Mouse (Mus musculus) CH12F3 (cell line): ENCODE measurements at regions not wholly inside any gene's neighbourhood (a gene's known extent, or its start where the extent isn't known, plus 50 kb on each side); places are given as distances from the start of the nearest gene placed in this dataset.

Source experiments
- in situ Hi-C: fragments of 300-500 bp; cut with MboI; formaldehyde crosslinking; loops from 2 replicates; pipeline ENCODE4 v1.14.3; 2020; ENCODE audit warnings: low sequenced_read_pairs

- in situ Hi-C loops: no loop called here
These were observed 233.5 kb downstream of the Sec61b start for GRCm38 (mm10) chr4:47707966-47708365.

- in situ Hi-C loops: no loop called here
These were observed 238.9 kb downstream of the Sec61b start for GRCm38 (mm10) chr4:47713387-47713786.

GRCm38 (mm10) chr4:47724331-47725004 lies 250.0 kb downstream of the Sec61b start:
- in situ Hi-C loops: no loop called here

- in situ Hi-C loops: no loop called here
These were observed 250.5 kb downstream of the Sec61b start for GRCm38 (mm10) chr4:47725005-47725340.

GRCm38 (mm10) chr4:47746498-47747190 lies 272.2 kb downstream of the Sec61b start:
- in situ Hi-C loops: no loop called here

GRCm38 (mm10) chr4:47772230-47772920 lies 272.6 kb upstream of the Nr4a3 start:
- in situ Hi-C loops: no loop called here

- in situ Hi-C loops: no loop called here
These were observed 270.3 kb upstream of the Nr4a3 start for GRCm38 (mm10) chr4:47774664-47775063.

- in situ Hi-C loops: no loop called here
These were observed 263.9 kb upstream of the Nr4a3 start for GRCm38 (mm10) chr4:47781039-47781438.

GRCm38 (mm10) chr4:47796977-47797376 lies 248.0 kb upstream of the Nr4a3 start:
- in situ Hi-C loops: no loop called here

GRCm38 (mm10) chr4:47799165-47799564 lies 245.8 kb upstream of the Nr4a3 start:
- in situ Hi-C loops: no loop called here

- in situ Hi-C loops: no loop called here
These were observed 241.8 kb upstream of the Nr4a3 start for GRCm38 (mm10) chr4:47803111-47803510.

- in situ Hi-C loops: no loop called here
These were observed 237.1 kb upstream of the Nr4a3 start for GRCm38 (mm10) chr4:47807877-47808276.

GRCm38 (mm10) chr4:47814030-47814429 lies 230.9 kb upstream of the Nr4a3 start:
- in situ Hi-C loops: no loop called here

- in situ Hi-C loops: no loop called here
These were observed 226.4 kb upstream of the Nr4a3 start for GRCm38 (mm10) chr4:47818371-47819159.

GRCm38 (mm10) chr4:47820562-47820961 lies 224.4 kb upstream of the Nr4a3 start:
- in situ Hi-C loops: no loop called here

- in situ Hi-C loops: no loop called here
These were observed 221.7 kb upstream of the Nr4a3 start for GRCm38 (mm10) chr4:47823299-47823698.

GRCm38 (mm10) chr4:47824083-47824482 lies 220.9 kb upstream of the Nr4a3 start:
- in situ Hi-C loops: no loop called here

GRCm38 (mm10) chr4:47832905-47833304 lies 212.0 kb upstream of the Nr4a3 start:
- in situ Hi-C loops: no loop called here

GRCm38 (mm10) chr4:47838411-47838810 lies 206.5 kb upstream of the Nr4a3 start:
- in situ Hi-C loops: no loop called here

- in situ Hi-C loops: no loop called here
These were observed 202.8 kb upstream of the Nr4a3 start for GRCm38 (mm10) chr4:47842128-47842656.

- in situ Hi-C loops: no loop called here
These were observed 199.7 kb upstream of the Nr4a3 start for GRCm38 (mm10) chr4:47845239-47845638.
